Mouse (Mus musculus) limb, embryonic 14.5 days (tissue): ENCODE measurements around the gene Rfxap. TPM values are rescaled to one million over a fixed set of nuclear protein-coding genes. Genes with fewer than 3 reads are reported as not detected.

ENCODE experiments used
- ATAC-seq: fragments of 200-750 bp; cut with Nextera tagmentation; 2 replicates; pipeline ENCODE4 v1.8.0; 2017; ENCODE audit warnings: low read depth, moderate number of reproducible peaks, moderate TSS enrichment; ENCODE audit not compliant: low FRiP score
- DNase-seq: peaks from one replicate; pipeline ENCODE4 v3.0.0-alpha.2; 2015; ENCODE audit warnings: low spot score
- H3K27ac ChIP-seq: fragments of 300-500 bp; sonication (generic); replicated peaks from 2 replicates; pipeline ENCODE4 v1.5.1; 2014; ENCODE audit warnings: low read depth, mild to moderate bottlenecking, low read length, moderate library complexity, mixed read lengths
- H3K27me3 ChIP-seq: fragments of 300-500 bp; sonication (generic); 2 replicates; pipeline ENCODE4 v1.6.1; 2014; ENCODE audit warnings: low read length, mixed read lengths; ENCODE audit not compliant: control insufficient read depth, insufficient read depth
- H3K36me3 ChIP-seq: fragments of 300-500 bp; sonication (generic); 2 replicates; pipeline ENCODE4 v1.6.1; 2014; ENCODE audit warnings: mild to moderate bottlenecking, low read length, moderate library complexity, mixed read lengths; ENCODE audit not compliant: control insufficient read depth, insufficient read depth
- H3K4me1 ChIP-seq: fragments of 300-500 bp; sonication (generic); 2 replicates; pipeline ENCODE4 v1.6.1; 2014; ENCODE audit warnings: antibody characterized with exemption, low read length, mixed read lengths; ENCODE audit not compliant: control insufficient read depth, insufficient read depth
- H3K4me2 ChIP-seq: fragments of 300-500 bp; sonication (generic); replicated peaks from 2 replicates; pipeline ENCODE4 v1.6.1; 2014; ENCODE audit warnings: low read depth, mild to moderate bottlenecking, low read length, moderate library complexity; ENCODE audit not compliant: severe bottlenecking
- H3K4me3 ChIP-seq: fragments of 300-500 bp; sonication (generic); replicated peaks from 2 replicates; pipeline ENCODE4 v1.5.1; 2014; ENCODE audit warnings: low read length
- H3K9ac ChIP-seq: fragments of 300-500 bp; sonication (generic); 2 replicates; pipeline ENCODE4 v1.6.1; 2014; ENCODE audit warnings: mild to moderate bottlenecking, low read depth, low read length, moderate library complexity; ENCODE audit not compliant: severe bottlenecking
- H3K9me3 ChIP-seq: fragments of 300-500 bp; sonication (generic); 2 replicates; pipeline ENCODE4 v1.6.1; 2016; ENCODE audit warnings: low read length; ENCODE audit not compliant: control insufficient read depth
- POLR2A ChIP-seq: fragments of 200-500 bp; IDR thresholded peaks from 2 replicates; pipeline ENCODE4 v1.8.0; 2012; ENCODE audit warnings: inconsistent platforms, mild to moderate bottlenecking, moderate library complexity, borderline replicate concordance; ENCODE audit not compliant: insufficient read depth, insufficient read length; ENCODE audit errors: extremely low read depth
- WGBS: fragments of 180-500 bp; shearing (Covaris S2); extraction: QIAGEN DNeasy Blood & Tissue Kit; methylation state at CpG from one replicate; pipeline ENCODE4 v1.1.7; 2014; 5-methylcytosine and 5-hydroxymethylcytosine counted together
- polyA plus RNA-seq, 2 experiments: library from polyadenylated mRNA; depleted of rRNA in 1 of 2; stranded (reverse) in 1 of 2; unstranded in 1 of 2; fragments of >200 nt; fragmentation: Nextera tagmentation in 1 of 2; extraction: Ambion mirVana in 1 of 2; gene quantifications; 2 replicates each; pipeline versions ENCODE4 v1.2.1 to v1.2.3; 2012 to 2014

The Rfxap gene
- polyA plus RNA-seq, 2 experiments = 43.1 to 48.7 TPM

DNA sequence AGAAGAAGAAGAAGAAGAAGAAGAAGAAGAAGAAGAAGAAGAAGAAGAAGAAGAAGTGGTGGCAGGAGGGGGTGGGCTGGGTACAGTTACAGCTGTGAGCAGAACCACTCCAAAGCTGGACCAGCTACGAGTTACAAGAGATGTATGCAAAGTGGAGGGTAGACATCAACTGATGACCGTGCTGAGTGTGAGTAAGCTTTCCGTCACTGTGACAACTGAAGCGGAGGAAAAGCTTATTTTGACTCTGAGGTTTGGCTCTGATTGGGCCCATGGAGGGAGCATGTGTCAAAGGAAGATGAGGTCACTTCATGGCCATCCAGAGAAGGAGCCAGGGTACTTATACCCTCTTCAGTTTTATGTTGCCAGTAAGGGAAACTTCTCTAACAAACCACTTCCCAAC, 54.2 kb downstream of the Rfxap start:
- Histone ChIP-seq H3K4me3 (no peak overlapping the region), H3K9me3 (no peaks in the 10 kb centered on the region), H3K4me2 (no peak overlapping the region), H3K4me1 (peaks cover 11% of the 10 kb centered on the region), H3K9ac (no peak overlapping the region), H3K27ac (no peak overlapping the region), H3K27me3 (no peaks in the 10 kb centered on the region), H3K36me3 (peaks cover 30% of the 10 kb centered on the region)
- no peak for TF ChIP-seq POLR2A
- ATAC-seq (no peak), DNase-seq (no peak)
- 73% methylated on average over 4 of the region's 4 CpGs for WGBS

Other genes starting within 250 kb of the Rfxap start
- 146 and 155 TPM in 2 replicates for gene Supt20, start 115.0 kb downstream of the Rfxap start, polyA plus RNA-seq (2012; rRNA removed)
- 110 and 116 TPM in 2 replicates for gene Supt20, start 115.0 kb downstream of the Rfxap start, polyA plus RNA-seq (2014; fragmentation: Nextera tagmentation; extraction: Ambion mirVana)
- gene Gm21958, start 93.4 kb downstream of the Rfxap start, polyA plus RNA-seq (2012; rRNA removed) = not detected in 2 replicates
- 1.9 TPM in 1 of 2 replicates, not detected in the other for gene Gm21958, start 93.4 kb downstream of the Rfxap start, polyA plus RNA-seq (2014; fragmentation: Nextera tagmentation; extraction: Ambion mirVana)
- 111 and 130 TPM in 2 replicates for gene Exosc8, start 72.4 kb downstream of the Rfxap start, polyA plus RNA-seq (2012; rRNA removed)
- gene Exosc8, start 72.4 kb downstream of the Rfxap start, polyA plus RNA-seq (2014; fragmentation: Nextera tagmentation; extraction: Ambion mirVana) = 109 and 119 TPM in 2 replicates
- gene Alg5, start 72.3 kb downstream of the Rfxap start, polyA plus RNA-seq (2012; rRNA removed) = 33.7 and 43.0 TPM in 2 replicates
- 63.8 and 67.5 TPM in 2 replicates for gene Alg5, start 72.3 kb downstream of the Rfxap start, polyA plus RNA-seq (2014; fragmentation: Nextera tagmentation; extraction: Ambion mirVana)
- 3.6 and 5.0 TPM in 2 replicates for gene Smad9, start 52.2 kb downstream of the Rfxap start, polyA plus RNA-seq (2012; rRNA removed)
- 1.2 and 1.7 TPM in 2 replicates for gene Smad9, start 52.2 kb downstream of the Rfxap start, polyA plus RNA-seq (2014; fragmentation: Nextera tagmentation; extraction: Ambion mirVana)
- gene Sertm1, start 108.1 kb upstream of the Rfxap start, polyA plus RNA-seq (2012; rRNA removed) = 0.53 and 0.65 TPM in 2 replicates
- 0.08 and 0.21 TPM in 2 replicates for gene Sertm1, start 108.1 kb upstream of the Rfxap start, polyA plus RNA-seq (2014; fragmentation: Nextera tagmentation; extraction: Ambion mirVana)
- gene Ccna1, start 247.7 kb upstream of the Rfxap start, polyA plus RNA-seq (2012; rRNA removed) = 2.4 and 2.6 TPM in 2 replicates
- gene Ccna1, start 247.7 kb upstream of the Rfxap start, polyA plus RNA-seq (2014; fragmentation: Nextera tagmentation; extraction: Ambion mirVana) = 1.7 and 2.5 TPM in 2 replicates